Mouse (Mus musculus): ENCODE measurements around the gene Slc38a6.

The Slc38a6 gene

DNA sequence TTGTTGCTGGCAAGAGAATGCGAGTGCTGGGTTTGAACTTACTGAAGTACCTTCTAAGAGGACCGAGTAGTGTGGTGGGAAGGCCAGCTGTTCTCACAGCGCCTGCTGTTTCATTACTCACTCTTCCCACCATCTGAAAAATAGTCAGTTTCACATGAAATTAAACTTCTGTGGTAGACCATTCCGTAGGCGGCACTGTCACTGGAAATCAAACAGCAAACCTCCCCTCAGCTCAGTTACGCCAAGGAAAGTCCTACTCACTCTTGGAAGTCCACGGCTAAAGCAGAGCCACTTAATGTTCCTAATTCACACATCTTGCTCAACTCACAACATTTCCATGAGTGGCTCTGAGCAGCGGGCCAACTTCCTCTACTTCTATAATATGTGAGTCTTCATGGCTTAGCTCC, 37.6 kb downstream of the Slc38a6 start:
- no peak for DNase-seq (ENCODE audit: low spot score)

DNA sequence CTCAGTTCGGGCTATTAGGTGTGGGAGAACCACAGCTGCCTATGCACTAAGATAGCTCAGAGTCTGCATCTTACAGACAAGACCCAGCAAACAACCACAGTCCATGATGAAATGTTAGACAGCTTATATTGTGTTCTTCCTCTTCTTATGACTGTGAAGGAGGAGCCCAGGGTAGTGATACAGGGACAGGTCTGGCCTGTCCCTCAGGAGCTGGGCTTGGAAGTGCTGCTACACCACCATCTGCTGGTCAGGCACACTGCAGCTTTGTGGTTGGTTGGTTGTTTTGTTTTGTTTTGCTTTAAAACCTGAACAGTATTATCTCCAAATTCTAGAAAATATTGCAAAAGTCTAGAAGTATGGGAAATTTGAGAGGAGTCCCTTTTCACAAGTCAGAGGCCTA, 38.2 kb downstream of the Slc38a6 start:
- no peak for DNase-seq (ENCODE audit: low spot score)

DNA sequence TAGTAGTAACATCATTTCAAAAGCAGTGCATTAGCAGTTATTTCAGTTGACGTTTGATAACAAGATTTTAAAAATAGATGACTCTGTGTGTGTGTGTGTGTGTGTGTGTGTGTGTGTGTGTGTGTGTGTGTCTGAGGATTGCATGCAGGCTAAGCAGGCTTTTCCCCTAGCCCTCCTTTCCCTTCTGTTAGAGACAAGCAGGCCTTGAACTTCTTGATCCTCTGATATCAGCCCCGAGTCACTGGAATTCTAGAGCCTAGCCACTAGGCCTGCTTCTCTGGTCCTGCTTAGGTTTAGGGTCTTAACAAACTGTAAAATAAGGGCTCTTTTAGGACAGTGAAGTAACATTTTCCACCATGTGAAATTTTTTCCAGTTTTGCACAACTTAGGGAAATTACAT, 38.6 kb downstream of the Slc38a6 start:
- DNase-seq (ENCODE audit: low spot score), result no peak

DNA sequence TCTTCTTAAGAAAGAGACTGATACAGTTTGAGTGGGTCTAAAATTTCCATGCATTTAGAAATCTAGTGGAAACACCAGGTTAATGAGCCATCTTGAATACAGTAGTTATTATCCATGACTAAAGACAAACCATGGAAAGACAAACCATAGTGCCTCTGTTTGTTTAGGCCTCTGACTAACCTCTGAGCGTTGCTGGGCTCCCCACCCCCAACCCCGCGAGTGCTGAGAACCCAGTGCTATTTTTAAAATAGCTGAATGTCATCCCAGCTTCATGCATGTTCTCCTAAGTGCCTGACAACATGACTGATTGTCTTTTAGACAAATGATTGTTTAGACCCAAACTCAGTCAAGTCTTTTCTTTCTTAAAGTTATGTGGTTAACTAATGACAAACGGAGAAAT, 39.0 kb downstream of the Slc38a6 start:
- DNase-seq (ENCODE audit: low spot score), result no peak

DNA sequence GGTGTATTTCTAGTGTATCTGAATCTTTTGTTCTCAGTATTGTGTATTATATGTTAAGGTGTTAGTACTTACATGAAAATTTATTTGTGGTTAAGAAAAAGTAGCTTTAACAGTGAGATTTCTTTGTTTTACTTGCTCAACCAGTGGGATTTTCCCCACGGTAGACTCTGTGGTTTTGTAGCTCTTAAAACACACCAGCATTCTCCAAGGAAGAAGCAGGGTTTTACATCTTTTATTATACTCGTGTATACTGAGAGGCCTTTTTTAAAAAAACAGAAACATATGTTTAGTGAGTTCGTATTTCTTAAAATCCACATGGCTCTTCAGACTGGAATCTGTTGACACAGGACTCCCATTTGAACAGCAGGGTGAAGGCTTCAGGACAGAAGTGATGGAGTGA, 40.8 kb downstream of the Slc38a6 start:
- DNase-seq (ENCODE audit: low spot score), result no peak

DNA sequence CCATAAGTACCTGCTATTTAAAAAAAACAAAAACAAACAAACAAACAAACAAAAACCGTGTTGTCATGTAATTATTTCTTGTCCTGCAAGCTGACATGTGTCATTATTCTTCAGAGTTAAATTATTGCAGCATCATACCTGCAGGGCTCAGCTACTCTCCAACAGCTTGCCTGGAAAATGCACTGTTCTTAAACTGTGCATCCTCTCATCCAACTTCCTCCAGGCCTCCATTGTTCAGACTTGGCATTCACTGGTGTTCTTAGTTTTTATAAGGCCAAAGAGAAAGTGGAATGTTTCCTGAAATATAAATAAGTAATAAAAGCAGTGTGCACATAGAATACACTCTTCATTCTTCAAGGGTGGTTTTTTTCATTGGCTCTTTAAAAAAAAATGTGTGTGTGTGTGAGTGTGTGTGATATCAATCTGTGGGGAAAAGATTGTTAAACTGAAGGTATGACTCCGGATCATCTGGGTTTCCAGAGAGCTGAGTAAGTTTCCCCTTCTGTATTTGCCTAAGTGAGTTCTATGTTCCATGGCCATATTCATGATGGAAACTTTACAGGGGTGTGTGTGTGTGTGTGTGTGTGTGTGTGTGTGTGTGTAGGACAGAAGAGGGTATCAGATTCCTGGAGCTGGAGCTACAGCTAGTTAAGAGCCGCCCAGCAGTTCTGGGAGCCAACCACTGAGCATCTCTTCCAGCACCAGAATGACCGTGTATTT, 42.0 kb downstream of the Slc38a6 start:
- no peak for DNase-seq (ENCODE audit: low spot score)

DNA sequence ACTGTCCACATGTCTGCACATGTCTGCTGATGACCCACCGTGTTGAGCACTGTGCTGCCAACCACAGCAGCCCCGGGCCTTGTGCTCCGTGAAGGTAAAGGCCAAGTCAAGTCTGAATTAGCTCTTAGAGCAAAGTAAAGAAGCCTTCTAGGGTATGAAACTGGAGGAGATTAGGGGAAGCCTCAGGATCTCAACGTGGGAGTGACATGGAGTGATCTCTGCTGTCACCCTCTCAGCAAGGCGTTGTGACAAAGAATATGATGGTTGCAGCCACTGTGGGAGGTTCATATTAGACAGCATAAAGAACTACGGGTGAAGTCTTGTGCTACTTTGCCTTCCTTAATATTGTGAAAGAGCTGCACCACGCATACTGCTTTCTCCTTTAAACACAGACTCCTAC, 43.7 kb downstream of the Slc38a6 start:
- no peak for DNase-seq (ENCODE audit: low spot score)

DNA sequence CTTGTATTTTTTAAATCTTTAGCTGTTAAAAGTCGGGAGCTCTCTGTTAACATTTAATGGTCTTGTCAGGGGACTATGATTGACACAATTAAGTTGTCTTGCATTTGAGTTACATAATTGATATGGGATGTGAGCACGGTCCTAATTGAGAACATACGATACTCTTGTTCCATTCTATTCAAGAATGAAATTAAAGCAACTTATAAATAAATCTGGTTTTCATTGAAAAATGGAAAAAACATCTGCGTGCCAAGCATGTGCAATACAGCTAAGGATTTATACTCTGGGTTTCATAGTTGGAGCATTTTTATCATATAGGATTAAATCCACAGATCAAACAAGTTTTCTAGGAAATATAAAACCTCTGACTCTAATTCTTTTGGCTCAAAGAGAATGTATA, 46.1 kb downstream of the Slc38a6 start:
- DNase-seq (ENCODE audit: low spot score), result no peak

DNA sequence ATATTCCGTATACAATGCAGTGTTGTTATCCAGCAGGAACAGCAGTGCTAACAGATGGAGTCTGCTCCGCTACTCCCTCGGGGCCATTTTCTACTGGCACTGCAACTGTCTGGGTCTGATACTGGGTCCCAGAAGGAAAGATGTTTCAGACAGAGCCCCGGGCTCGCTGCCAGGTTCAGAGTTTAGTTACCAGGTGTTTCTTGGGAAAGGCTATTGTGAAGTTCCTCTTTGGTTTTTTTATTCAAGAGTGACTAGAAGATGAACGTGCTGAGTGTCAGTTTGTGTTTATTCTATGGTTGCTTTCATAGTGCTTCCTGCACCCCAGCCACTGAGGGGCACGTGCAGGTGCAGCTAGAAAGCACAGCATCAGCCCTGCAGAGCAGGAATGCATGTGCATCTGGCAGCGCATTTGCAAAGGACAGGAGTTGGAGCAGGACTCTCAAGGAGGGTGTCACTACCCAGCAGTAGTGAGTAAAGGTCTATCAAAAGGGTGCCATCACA, 47.5 kb downstream of the Slc38a6 start:
- DNase-seq (ENCODE audit: low spot score), result no peak

DNA sequence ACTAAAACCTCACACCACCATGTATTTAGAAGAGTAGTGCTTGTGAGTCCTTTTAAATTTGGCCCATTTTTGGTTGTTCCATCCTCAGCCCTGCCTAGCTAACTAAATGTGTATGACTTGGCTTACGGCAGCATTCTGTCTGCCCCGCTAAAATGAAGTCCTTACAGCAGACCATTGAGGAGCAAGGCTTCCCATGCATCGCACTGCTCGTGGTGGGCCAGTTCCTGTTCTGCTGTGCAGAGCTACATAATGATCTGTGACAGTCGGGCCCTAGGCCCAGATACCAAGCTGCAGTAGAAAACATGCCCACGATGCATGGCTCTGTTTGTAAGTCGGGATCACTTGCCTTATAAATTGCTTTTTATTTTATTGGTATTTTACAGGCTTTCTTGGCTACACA, 50.5 kb downstream of the Slc38a6 start:
- no peak for DNase-seq (ENCODE audit: low spot score)

DNA sequence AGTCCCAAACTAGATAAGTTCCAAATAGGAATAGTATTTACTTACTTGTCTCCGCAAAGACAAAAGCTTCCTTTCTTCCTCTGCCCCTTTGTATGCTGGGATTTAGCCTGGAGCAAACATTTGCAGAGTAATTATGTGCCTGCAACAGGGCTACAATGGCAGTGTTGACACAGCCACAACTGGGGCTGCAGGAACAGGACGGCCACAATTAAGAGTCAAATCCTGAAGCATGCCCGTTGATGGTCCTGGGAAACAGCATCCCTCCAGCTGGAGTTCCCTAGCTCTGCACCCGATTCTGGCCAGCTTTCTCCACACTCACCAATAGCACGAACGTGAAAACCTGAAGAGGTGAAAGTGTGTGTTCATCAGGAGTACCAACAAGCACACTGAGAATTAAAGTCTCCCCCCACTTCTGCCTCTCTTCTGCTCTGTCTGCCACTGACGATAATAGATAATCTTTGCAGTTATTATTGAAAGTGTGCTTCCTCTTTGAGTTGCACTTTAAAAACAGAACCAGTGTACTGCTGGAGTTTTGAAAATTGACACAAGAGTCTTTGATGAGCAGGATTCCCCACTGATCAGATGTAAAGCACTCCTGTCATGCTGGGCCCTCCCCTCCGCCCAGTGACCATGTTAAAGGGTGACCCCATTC, 54.2 kb downstream of the Slc38a6 start:
- DNase-seq (ENCODE audit: low spot score), result no peak

DNA sequence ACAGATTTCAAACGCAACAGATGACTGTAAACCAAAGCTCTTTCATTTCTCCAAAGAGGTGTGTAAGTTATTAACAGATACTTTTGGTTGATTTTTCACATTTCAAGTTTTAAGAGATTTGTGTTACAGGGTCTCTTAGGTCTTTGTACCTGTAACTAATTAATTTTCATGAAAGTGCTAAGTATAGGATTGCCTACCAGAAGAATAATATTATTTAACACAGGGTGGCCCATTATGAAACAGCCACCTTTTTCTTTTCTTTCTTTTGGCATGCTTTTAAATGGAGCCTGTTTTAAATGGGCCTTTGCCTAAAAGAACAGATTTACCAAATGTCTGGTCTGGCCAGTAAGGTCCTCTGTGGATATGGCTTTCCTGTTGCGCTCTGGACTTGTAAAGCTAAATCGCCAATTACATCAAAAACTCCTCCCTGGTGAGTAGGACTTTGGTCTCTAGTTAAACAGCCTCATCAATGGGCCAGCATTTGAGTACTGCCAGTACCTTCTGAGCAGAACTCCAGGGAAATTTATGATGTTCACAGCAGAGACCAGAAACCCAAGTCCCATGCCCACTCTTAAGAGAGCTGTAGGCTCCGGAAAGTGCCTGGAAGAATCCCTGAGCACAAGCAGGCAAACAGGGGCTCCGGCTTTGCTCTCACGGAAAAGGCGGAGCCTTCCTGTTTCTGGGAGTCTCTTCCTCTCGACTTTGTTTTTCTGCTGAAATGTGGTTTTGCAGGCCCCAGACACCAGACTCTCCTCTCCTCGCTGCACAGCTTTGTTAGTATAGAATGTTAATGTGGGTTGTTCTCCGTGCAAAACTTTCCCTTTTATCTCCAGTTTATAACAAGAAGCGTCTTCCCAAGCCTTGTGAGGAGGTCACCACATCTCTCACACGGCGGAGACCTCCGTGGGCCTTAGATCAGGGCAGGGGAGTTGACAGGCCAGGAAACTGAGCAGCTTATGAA, 55.4 kb downstream of the Slc38a6 start:
- no peak for DNase-seq (ENCODE audit: low spot score)

DNA sequence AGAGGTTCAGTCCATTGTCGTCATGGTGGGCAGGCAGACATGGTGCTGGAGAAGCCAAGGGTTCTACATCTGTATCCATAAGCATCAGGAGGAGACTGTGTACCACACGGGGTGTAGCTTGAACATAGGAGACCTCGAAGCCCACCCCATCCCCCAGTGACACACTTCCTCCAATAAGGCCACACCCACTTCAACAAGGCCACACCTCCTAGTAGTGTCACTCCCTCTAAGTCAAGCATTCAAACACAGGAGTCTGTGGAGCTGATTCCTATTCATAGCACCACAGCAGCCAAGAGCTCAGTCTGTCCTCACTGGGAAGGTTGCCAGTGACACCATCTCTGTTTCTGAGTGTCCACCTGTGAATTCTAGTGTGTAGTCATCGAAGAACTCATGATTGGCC, 57.7 kb downstream of the Slc38a6 start:
- no peak for DNase-seq (ENCODE audit: low spot score)

DNA sequence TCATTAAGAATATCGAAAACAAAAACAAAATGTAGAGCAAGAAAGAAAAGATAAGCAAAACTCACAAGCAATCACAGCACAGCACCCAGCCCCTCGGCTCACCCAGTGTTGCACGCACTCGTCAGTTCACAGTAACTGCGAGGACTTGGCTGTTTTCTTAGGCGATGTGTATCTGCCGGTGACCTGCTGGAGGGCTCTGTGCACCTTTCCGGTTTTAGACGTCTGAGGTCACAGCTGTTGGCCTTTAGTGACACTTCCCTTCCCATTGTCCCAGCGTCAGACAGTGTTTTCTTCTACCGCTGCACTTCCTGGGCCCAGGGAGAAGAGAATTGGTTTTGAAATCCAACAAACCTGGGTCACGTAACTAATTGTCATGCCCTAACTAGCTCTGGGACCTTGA, 58.6 kb downstream of the Slc38a6 start:
- DNase-seq (ENCODE audit: low spot score), result no peak

DNA sequence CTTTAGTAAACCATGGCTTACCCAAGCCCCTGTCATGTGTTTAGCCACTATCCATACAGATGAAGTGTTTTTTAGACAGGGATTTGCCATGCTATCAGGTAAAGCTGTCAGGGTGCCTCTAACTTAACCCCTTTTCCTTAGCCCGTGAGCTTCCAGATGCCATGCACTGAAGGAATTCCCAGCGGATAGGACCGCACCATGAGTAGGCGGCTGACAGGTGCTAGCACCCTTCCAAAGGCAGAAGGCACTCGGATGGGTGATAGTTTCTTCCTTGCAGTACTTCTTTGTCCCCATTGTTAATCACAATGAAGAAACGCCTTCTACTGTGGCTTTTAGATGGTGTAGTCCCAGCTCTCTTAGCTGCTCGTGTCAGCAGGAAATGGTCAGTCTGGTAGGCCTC, 60.6 kb downstream of the Slc38a6 start:
- no peak for DNase-seq (ENCODE audit: low spot score)

DNA sequence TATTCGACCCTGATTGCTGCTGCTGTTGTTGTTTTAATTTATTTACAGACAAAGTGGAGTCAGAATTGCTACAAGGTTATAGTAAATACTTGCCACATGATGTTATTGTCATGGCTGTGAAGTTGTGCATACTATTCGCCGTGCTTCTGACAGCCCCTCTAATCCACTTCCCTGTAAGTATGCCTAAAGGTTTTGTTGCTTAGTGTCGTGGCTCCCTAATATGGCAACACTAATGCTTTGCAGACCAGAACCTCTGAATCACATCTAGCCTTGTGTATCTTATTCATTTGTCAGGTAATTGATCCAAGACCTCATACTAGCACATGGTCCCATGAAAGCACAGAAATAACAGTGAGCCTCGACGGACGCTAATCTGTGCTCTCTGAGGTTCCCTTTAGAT, 63.9 kb downstream of the Slc38a6 start:
- no peak for DNase-seq (ENCODE audit: low spot score)

DNA sequence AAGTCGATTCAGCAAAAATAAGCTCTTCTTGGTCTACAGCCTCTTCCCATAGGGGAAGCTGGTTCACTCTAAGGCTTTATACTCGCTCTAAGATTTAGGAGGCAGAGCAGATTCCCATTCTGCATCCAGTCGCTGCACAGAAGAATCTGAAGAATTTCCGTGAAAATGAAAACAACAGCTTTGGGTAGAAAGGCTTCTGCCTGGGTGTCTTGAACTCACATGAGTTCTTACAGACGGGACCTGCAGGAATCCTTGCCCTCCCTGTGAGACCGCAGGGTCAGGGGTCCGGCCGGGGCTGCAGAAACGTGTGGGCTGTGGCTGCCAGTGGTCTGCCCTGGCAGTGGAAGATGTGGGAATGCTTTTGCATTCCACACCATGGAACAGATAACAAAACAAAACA, 64.4 kb downstream of the Slc38a6 start:
- no peak for DNase-seq (ENCODE audit: low spot score)

DNA sequence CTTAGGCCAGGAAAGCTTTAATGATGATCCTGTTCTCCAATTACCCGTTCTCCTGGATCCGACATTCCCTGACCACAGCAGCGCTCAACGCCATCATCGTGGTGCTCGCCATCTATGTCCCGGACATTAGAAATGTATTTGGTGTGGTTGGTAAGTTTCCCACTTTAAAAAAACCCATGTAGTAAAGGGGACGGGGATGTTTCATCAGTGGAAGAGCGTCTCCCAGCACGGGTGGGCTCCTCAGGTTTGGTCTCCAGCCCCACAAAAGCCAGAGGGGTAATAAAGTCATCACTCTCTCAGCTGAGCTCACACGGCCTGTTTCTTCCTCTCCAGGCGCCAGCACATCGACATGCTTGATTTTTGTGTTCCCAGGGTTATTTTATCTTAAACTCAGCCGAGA, 65.2 kb downstream of the Slc38a6 start:
- no peak for DNase-seq (ENCODE audit: low spot score)

DNA sequence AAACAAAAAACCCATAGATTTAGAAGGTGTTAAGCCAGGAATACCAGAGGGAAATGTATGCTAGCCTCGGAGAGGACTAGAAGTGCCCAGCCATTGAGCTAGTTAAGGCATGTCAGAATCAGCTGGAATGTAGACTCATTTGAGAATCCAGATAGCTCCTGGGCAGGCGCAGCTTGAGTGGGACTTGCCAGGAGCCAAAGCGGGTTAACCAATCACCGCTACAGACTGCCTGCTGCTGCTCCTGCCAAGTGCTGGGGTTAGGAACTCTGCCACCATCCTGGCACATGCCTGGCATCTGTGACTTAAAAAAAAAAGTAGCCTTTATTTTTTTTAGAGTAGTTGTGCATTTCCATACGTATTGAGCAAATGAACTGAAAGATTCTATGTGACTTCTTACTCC, 66.8 kb downstream of the Slc38a6 start:
- no peak for DNase-seq (ENCODE audit: low spot score)

DNA sequence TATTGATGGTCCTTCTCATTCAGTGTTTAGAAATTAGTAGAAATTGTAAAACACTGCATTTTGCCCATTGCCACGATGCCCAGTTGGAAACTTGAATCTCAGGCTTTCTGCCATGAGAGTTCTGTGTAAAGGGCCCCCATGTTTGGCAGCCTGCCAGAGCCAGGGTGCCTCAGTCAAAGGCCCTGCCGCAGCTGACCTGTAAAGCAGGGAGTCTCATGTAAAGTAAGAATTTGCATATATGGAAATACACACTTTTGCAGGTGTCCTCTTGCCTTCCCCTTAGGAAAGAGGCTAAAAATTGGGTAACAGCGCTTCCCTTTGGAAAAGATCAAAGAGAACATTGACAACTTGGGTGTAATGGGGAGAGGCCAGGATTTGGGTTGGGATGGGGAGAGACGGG, 67.9 kb downstream of the Slc38a6 start:
- DNase-seq (ENCODE audit: low spot score), result no peak

DNA sequence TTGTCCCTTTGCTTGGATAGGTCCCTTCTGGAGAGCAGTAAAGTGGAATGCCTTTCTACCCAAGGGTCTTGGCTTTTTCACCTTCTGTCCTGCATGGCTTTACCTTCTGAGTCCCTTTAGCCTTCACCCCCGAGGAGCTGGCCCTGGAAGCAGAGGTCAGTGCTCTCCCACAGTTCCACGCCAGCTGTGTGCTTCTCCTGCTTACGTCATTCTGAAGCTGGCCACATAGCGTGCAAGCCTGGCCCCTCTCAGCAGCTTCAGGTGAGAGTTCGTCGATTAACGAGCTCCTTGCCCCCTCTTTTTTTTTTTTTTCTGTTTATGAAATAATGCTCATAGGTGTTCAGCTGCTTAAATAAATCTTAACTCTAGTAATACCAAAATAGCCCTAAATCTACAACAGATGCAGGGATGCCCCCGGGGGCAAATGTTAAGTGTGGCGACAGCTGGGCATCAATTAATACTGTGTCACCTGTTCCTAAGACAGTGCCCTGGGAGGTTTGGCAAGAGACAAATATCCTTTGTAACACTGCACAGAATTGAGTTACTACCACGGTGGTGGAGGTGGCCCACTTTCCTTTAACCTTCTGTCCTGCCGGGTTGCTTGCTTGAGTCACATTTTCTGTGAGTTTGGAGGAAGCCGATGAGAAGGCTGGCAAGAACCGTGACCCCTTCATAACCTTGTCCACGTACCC, 68.7 kb downstream of the Slc38a6 start:
- DNase-seq (ENCODE audit: low spot score), result no peak

DNA sequence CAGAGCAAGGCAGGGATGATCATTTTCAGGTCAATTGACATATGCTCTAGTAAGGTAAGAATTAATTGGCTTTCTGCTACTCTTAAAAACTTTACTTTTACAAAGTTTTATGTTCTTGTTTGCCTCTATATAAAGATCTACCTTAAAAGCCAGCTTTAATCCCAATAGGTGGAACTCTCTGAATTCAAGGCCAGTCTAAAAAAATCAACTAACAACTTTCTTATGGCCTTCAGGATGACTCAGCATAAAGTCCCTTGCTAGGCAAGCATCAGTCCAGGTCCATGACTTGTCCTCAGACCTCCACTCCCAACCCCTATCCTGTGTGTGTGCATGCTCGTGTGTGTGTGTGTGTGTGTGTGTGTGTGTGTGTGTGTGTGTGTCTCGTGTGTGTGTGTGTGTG, 70.1 kb downstream of the Slc38a6 start:
- no peak for DNase-seq (ENCODE audit: low spot score)

Measured in urinary bladder, postnatal 10 days (tissue).